Mouse (Mus musculus) gastrocnemius, postnatal 14 days (tissue): ENCODE measurements around the gene 1700029P11Rik. TPM values are rescaled to one million over a fixed set of nuclear protein-coding genes. Genes with fewer than 3 reads are reported as not detected.

Experiments used
- total RNA-seq, 2 experiments: library from RNA; stranded (reverse); gene quantifications; 2 replicates each; pipeline ENCODE4 v1.2.3; 2021

1700029P11Rik gene
- total RNA-seq, 2 experiments from 2014 or later: not detected

Other genes starting within 250 kb of the 1700029P11Rik start
- gene Zc3h7b, start 235.5 kb upstream of the 1700029P11Rik start, total RNA-seq: 10 to 100 TPM; 30.8 to 37.9 TPM
- 10 to 100 TPM; 24.8 to 27.8 TPM for gene Rangap1, start 235.0 kb upstream of the 1700029P11Rik start, total RNA-seq
- gene Tef, start 178.1 kb upstream of the 1700029P11Rik start, total RNA-seq: 100 to 1,000 TPM; 101 to 115 TPM
- 100 to 1,000 TPM in 1 of 2 experiments, 10 to 100 TPM in 1; 44.8 to 106 TPM for gene Tob2, start 121.7 kb upstream of the 1700029P11Rik start, total RNA-seq
- 10 to 100 TPM; 40.8 to 41.2 TPM for gene Phf5a, start 108.6 kb upstream of the 1700029P11Rik start, total RNA-seq
- 1,000 to 10,000 TPM in 1 of 2 experiments, 100 to 1,000 TPM in 1; 894 to 1,160 TPM for gene Aco2, start 108.2 kb upstream of the 1700029P11Rik start, total RNA-seq
- gene Polr3h, start 54.3 kb upstream of the 1700029P11Rik start, total RNA-seq: 1 to 10 TPM; 7.3 to 8.1 TPM
- 1 to 10 TPM; 3.7 to 3.8 TPM for gene Csdc2, start 43.8 kb upstream of the 1700029P11Rik start, total RNA-seq
- gene Pmm1, start 19.6 kb upstream of the 1700029P11Rik start, total RNA-seq: 10 to 100 TPM; 15.2 to 16.9 TPM
- 10 to 100 TPM; 22.0 to 26.6 TPM for gene Xrcc6, start 7.3 kb downstream of the 1700029P11Rik start, total RNA-seq
- gene Desi1, start 53.3 kb downstream of the 1700029P11Rik start, total RNA-seq: 10 to 100 TPM; 18.8 to 23.9 TPM
- gene Snu13, start 67.1 kb downstream of the 1700029P11Rik start, total RNA-seq: 10 to 100 TPM; 40.3 to 46.7 TPM
- gene 4930407I10Rik, start 78.6 kb downstream of the 1700029P11Rik start, total RNA-seq: not detected
- under 1 TPM; 0.13 to 0.33 TPM for gene Mei1, start 89.5 kb downstream of the 1700029P11Rik start, total RNA-seq
- 10 to 100 TPM; 18.5 to 18.7 TPM for gene Ccdc134, start 147.4 kb downstream of the 1700029P11Rik start, total RNA-seq
- 10 to 100 TPM; 13.7 to 22.9 TPM for gene Srebf2, start 166.6 kb downstream of the 1700029P11Rik start, total RNA-seq
- under 1 TPM in 1 of 2 experiments, not detected in 1; 0.08 TPM for gene Shisa8, start 232.3 kb downstream of the 1700029P11Rik start, total RNA-seq
- not detected for gene Tnfrsf13c, start 243.8 kb downstream of the 1700029P11Rik start, total RNA-seq